Mouse (Mus musculus) liver, postnatal 0 days (tissue): ENCODE measurements at regions not wholly inside any gene's neighbourhood (a gene's known extent, or its start where the extent isn't known, plus 50 kb on each side); places are given as distances from the start of the nearest gene placed in this dataset.

Source experiments
- ATAC-seq: fragments of 200-750 bp; cut with Nextera tagmentation; 2 replicates; pipeline ENCODE4 v1.8.0; 2017; ENCODE audit warnings: mild to moderate bottlenecking, moderate library complexity
- DNase-seq: peaks from one replicate; pipeline ENCODE4 v3.0.0-alpha.2; 2016
- H3K27ac ChIP-seq: fragments of 300-500 bp; sonication (generic); 2 replicates; pipeline ENCODE4 v1.5.1; 2014; ENCODE audit warnings: antibody characterized with exemption, moderate library complexity, mild to moderate bottlenecking, low read depth
- H3K27me3 ChIP-seq: fragments of 300-500 bp; sonication (generic); 2 replicates; pipeline ENCODE4 v1.6.1; 2014; ENCODE audit warnings: low read length, control low read depth, mixed read lengths; ENCODE audit not compliant: insufficient read depth
- H3K36me3 ChIP-seq: fragments of 300-500 bp; sonication (generic); replicated peaks from 2 replicates; pipeline ENCODE4 v1.6.1; 2014; ENCODE audit warnings: mild to moderate bottlenecking, control low read depth, low read length, moderate library complexity, mixed read lengths; ENCODE audit not compliant: insufficient read depth
- H3K4me1 ChIP-seq: fragments of 300-500 bp; sonication (generic); 2 replicates; pipeline ENCODE4 v1.6.1; 2014; ENCODE audit warnings: antibody characterized with exemption, mild to moderate bottlenecking, control low read depth; ENCODE audit not compliant: insufficient read depth
- H3K4me2 ChIP-seq: fragments of 300-500 bp; sonication (generic); 2 replicates; pipeline ENCODE4 v1.6.1; 2014; ENCODE audit warnings: low read depth, mild to moderate bottlenecking, low read length, moderate library complexity, mixed read lengths
- H3K4me3 ChIP-seq: fragments of 300-500 bp; sonication (generic); 2 replicates; pipeline ENCODE4 v1.5.1; 2014; ENCODE audit warnings: low read depth, low read length
- H3K9ac ChIP-seq: fragments of 300-500 bp; sonication (generic); replicated peaks from 2 replicates; pipeline ENCODE4 v1.6.1; 2014; ENCODE audit warnings: mild to moderate bottlenecking, moderate library complexity
- H3K9me3 ChIP-seq: fragments of 300-500 bp; sonication (generic); 2 replicates; pipeline ENCODE4 v1.6.1; 2016; ENCODE audit warnings: mild to moderate bottlenecking, control low read depth, low read length, mixed read lengths
- CTCF ChIP-seq: sonication (generic); IDR thresholded peaks from 2 replicates; pipeline ENCODE4 v1.5.1; 2016; ENCODE audit warnings: antibody characterized with exemption, low read depth
- EP300 ChIP-seq: IDR thresholded peaks from 2 replicates; pipeline ENCODE4 v1.6.1; 2016; ENCODE audit warnings: antibody characterized with exemption, low read depth, mild to moderate bottlenecking
- WGBS: fragments of 180-500 bp; shearing (Covaris S2); extraction: QIAGEN DNeasy Blood & Tissue Kit; methylation state at CpG from one replicate; pipeline ENCODE4 v1.1.7; 2014; ENCODE audit not compliant: insufficient replicate concordance; 5-methylcytosine and 5-hydroxymethylcytosine counted together

DNA sequence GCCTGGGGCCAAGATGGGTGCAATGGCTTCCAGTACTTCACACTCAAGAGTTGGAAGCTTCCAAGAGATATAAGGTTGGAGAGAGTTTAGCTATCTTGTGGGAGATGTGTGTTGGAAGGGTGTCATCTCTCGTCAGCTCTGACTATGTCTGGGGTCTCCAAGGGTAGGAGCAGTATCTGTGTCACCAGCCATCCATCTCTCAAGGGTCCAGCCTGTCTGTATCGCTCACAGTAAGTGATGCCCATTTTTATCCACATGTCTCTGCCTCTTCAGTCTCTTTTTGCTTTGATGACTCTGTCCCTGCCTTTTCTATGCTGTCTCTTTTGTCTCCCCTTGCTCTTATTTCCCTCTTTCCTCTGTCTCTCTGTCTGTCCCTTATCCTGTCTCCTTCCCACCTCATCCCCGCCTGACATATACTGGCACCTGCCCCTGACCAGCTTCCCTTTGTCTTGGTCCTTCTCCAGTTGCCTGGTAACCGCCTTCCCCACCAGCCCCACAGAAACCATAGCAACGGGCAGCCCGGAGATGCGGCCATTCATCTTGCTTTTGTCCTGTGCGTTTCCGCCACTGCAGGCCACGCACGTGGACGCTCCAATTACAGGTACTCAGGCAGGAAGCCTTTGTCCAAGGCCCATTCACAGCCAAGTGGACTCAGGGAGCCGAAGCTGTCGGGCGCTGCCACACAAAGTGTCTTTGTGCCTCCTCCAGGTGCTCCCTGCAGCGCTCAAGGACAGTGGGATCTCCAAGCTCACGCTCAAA lies 217.6 kb upstream of the Srrm4 start:
- no peaks in the 10 kb centered on the region for H3K36me3 ChIP-seq
- TF ChIP-seq CTCF (no peak), EP300 (no peak)
- ATAC-seq (no peak), DNase-seq (no peak)
- H3K4me2 ChIP-seq, result no peak overlapping the region
- no peak overlapping the region for H3K27ac ChIP-seq
- H3K9ac ChIP-seq, result no peak overlapping the region
- WGBS, result 54% methylated on average over 17 of the region's 17 CpGs
- no peak overlapping the region for H3K4me3 ChIP-seq
- H3K4me1 ChIP-seq, result no peaks in the 10 kb centered on the region
- H3K9me3 ChIP-seq, result 0 out of 2 replicates have a peak, but pooled peaks cover 3% of the 10 kb centered on the region
- no peaks in the 10 kb centered on the region for H3K27me3 ChIP-seq

GRCm38 (mm10) chr5:116797460-116797859 lies 205.8 kb upstream of the Srrm4 start:
- DNase-seq, result no peak
- TF ChIP-seq EP300 (no peak), CTCF (no peak)

GRCm38 (mm10) chr5:116795169-116795568 lies 203.6 kb upstream of the Srrm4 start:
- ATAC-seq, result no peak

More at GRCm38 (mm10) chr5:116797460-116797859, 205.8 kb upstream of the Srrm4 start:
- Histone ChIP-seq H3K27ac (no peak overlapping the region), H3K9ac (no peak overlapping the region), H3K4me2 (no peak overlapping the region), H3K27me3 (no peaks in the 10 kb centered on the region), H3K4me3 (no peak overlapping the region), H3K9me3 (no peaks in the 10 kb centered on the region; the same call in 1 of the 2 replicates), H3K36me3 (no peaks in the 10 kb centered on the region), H3K4me1 (no peaks in the 10 kb centered on the region)
- no peak for ATAC-seq
- WGBS, result 36% methylated on average over 2 of the region's 2 CpGs

GRCm38 (mm10) chr5:116790419-116790818 lies 198.8 kb upstream of the Srrm4 start:
- WGBS, result 60% methylated on average over 8 of the region's 8 CpGs
- no peaks in the 10 kb centered on the region; the same call in 1 of the 2 replicates for H3K9me3 ChIP-seq
- H3K27me3 ChIP-seq, result no peaks in the 10 kb centered on the region
- H3K36me3 ChIP-seq, result no peaks in the 10 kb centered on the region
- no peak for DNase-seq
- no peaks in the 10 kb centered on the region for H3K4me1 ChIP-seq
- ATAC-seq, result no peak
- no peak overlapping the region for H3K9ac ChIP-seq
- H3K4me2 ChIP-seq, result no peak overlapping the region
- H3K27ac ChIP-seq, result no peak overlapping the region
- TF ChIP-seq EP300 (no peak), CTCF (no peak)
- H3K4me3 ChIP-seq, result no peak overlapping the region

More at GRCm38 (mm10) chr5:116795169-116795568, 203.6 kb upstream of the Srrm4 start:
- no peak for DNase-seq
- TF ChIP-seq CTCF (no peak), EP300 (no peak)
- Histone ChIP-seq H3K9me3 (no peaks in the 10 kb centered on the region; the same call in 1 of the 2 replicates), H3K27me3 (no peaks in the 10 kb centered on the region), H3K4me2 (no peak overlapping the region), H3K27ac (no peak overlapping the region), H3K4me3 (no peak overlapping the region), H3K9ac (no peak overlapping the region), H3K36me3 (no peaks in the 10 kb centered on the region), H3K4me1 (no peaks in the 10 kb centered on the region)
- WGBS, result 52% methylated on average over 5 of the region's 5 CpGs

DNA sequence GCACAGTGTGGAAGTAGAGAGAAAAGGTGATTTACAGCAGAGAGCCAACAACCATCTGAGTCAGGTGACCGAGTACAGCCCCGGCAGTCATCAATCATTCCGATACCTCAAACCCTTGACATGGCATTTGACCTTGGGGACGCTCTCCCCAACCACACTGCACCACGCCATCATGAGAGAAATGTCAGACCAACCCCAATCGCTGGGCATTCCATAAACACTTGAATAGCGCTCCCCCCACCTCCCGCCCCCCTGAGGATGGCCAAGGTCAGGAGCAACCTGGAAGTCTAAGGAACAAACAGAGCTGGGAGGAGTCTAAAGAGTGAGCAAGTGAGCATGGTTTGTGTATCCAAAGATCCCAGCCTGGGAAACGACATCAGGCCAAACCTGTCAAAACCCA lies 198.2 kb upstream of the Srrm4 start:
- no peak for TF ChIP-seq EP300
- no peak for TF ChIP-seq CTCF
- WGBS, result 72% methylated on average over 9 of the region's 9 CpGs
- ATAC-seq (no peak), DNase-seq (no peak)
- H3K27ac ChIP-seq, result no peak overlapping the region
- no peaks in the 10 kb centered on the region; the same call in 1 of the 2 replicates for H3K9me3 ChIP-seq
- H3K27me3 ChIP-seq, result no peaks in the 10 kb centered on the region
- H3K9ac ChIP-seq, result no peak overlapping the region
- no peak overlapping the region for H3K4me3 ChIP-seq
- no peaks in the 10 kb centered on the region for H3K36me3 ChIP-seq
- no peak overlapping the region for H3K4me2 ChIP-seq
- H3K4me1 ChIP-seq, result no peaks in the 10 kb centered on the region

GRCm38 (mm10) chr5:116776450-116776849 lies 184.8 kb upstream of the Srrm4 start:
- H3K4me1 ChIP-seq, result no peaks in the 10 kb centered on the region
- no peak overlapping the region for H3K27ac ChIP-seq
- no peaks in the 10 kb centered on the region for H3K36me3 ChIP-seq
- no peaks in the 10 kb centered on the region for H3K9me3 ChIP-seq
- no peak overlapping the region for H3K4me3 ChIP-seq
- DNase-seq (no peak), ATAC-seq (no peak)
- TF ChIP-seq CTCF, result no peak
- TF ChIP-seq EP300, result no peak
- no peak overlapping the region for H3K4me2 ChIP-seq
- H3K9ac ChIP-seq, result no peak overlapping the region
- H3K27me3 ChIP-seq, result no peaks in the 10 kb centered on the region
- 52% methylated on average over 2 of the region's 2 CpGs for WGBS
